Mouse (Mus musculus): ENCODE data around the gene Wdr75.

Gene Wdr75

DNA sequence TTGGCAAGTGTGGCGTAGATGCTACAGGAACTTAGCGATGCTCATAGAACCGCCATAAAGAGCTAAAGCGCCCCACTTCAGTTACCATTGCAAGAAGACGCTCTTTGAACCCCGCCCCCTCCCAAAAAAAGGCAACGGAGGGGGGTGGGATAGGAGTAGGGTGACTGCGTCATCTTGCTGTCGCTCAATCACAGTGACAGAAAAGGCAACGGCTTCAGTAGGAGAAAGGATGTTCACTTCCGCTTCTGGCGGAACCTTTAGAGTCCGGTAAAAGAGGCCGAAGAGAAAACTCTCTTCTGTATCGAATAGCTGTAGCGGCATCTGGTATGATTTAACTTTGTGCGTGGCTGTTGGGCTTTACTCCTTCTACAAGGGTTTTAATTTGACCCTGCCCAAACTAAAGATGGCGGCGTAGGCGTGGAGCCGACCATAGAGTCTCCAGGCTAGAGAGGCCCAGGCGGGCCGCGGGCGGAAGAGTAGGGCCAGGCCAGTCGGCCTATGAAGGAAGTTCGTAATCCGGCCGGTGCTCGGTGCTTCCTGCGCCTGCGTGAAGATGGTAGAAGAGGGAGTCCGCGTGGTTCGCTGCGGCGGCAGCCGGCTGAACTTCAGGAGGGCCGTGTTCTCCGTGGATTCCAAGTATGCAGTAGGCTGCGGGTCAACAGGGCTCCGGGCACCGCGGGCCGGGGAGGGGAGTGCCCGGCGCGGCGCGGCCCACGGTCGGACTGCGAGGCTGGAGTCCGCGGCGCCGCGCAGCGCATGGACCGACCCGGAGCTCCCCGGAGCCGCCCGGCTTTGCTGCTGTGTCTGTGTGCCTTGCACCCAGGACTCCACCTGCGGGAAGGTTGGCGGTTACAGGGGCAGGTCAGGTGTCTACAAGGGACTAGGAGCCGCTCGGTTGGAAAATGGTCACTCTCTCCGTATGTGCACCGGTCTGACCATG lies at the start of gene Wdr75:
TSS of gene Wdr75 (plus strand) at position 198 of the 940 bp plus-strand sequence.
- peak; percentile 93 for DNase-seq (ENCODE audit: low spot score)

- DNase-seq (ENCODE audit: low spot score) = no peak
Measured at GRCm38 (mm10) chr1:45755902-45756301, 39.1 kb upstream of the Wdr75 start.

DNA sequence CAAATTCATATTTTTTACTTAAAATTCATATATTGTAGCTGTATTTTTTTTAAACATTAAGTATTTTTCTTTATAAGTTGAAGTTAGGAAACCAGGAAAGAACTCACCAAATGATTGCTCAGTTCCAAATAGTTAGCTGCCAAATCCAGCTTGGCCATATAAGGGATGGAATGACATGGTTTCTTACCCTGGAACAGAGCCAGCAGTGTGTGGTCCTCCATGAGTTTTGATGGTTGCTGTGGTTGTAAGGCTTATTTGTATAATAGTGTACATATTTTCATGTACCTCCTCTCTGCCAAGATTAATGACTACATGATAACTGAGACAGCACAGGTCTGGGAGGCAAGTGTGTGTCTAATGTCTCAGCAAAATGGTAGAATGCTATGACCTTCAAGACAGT lies 38.3 kb upstream of the Wdr75 start:
- DNase-seq (ENCODE audit: low spot score) = no peak

DNA sequence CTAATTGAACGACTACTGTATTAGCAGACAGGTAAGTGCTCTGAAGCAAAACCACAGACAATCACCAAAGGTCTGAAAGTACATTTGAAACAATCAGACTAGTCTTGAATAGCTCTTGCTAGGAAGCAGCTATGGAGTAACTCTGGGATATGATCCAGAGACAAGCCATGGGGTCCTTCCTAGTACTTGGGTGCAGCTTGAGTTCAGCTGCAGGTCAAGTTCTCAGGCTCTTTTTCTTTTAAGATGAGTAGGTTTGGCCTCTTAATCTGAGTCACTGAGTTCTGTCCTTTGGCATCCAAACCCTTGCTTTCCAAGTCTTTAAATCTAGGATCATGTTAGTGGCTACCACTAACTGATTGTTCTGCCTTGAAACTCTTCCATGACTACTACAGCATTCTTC lies 37.0 kb upstream of the Wdr75 start:
- DNase-seq (ENCODE audit: low spot score) = no peak

DNA sequence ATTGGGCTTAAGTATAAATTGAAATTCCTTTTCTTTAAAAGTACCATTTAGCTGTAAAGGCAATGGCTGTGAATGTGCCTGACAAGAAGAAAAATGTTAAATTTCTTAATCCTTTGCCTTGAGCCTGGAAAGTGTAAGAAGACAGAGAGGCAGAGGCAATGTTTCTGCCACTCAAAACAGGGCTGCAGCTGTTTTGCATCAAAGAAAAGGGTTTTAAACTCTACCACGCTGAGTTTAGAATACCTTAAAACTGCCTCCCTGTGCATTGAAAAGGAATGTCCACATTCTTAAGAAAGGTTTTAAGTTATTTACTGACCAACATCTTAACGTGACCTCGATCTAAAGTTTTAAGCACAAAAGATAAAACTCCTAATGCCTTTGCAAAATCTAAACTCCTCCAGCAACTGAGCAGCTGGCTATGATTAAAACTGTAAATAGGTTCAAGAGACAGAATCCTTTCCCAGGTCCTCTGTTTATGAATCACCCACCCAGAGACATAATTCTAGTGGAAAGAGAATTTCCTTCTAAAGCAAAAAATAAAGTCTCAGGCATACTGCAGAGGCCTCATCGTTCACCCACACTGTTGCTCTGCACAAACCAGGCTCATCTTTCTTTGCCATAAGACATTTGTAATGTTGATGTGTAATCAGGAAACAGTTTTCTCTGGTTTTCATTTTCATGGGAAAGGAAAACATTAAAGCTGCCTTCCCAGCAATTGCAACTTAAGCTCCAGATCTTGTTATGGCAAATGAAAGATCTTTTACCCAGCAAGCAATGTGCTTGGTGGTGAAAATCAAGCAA lies 34.1 kb upstream of the Wdr75 start:
- DNase-seq (ENCODE audit: low spot score) = no peak

DNA sequence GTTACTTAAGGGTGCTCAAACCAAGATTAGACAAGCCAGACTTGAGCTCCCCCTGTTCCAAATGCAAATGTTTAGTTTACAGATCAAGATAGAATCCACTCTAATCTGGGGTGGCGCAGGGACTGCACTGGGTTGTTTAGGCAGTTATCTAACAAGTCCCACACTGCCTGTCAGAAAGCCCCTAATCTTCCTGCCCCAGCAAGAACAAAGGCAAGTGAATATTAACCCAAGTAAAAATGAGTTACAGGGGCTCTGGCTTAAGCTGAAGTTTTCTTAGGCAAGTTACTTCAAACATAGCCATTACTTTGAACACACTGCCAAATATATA lies 33.5 kb upstream of the Wdr75 start:
- no peak for DNase-seq (ENCODE audit: low spot score)

- DNase-seq (ENCODE audit: low spot score) = no peak
Measured at GRCm38 (mm10) chr1:45765678-45766077, 29.3 kb upstream of the Wdr75 start.

DNA sequence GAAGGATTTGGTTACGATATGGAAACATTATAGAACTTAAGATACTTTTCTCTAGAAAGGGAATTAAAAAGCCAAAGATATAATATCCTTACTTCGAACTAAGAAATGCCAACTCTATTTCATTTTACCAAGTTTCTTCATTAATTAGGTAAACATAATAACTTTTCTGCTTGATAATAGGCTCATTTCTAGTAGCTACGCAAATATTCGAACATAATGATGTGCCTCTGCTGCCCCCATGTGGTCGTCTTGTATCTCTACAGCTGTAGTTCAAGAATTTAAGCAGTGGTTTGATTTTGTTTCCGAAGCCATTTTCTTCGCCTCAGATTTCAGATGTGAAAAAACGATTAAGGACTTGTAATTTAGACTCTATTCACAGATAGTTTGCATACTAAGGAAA lies 28.8 kb upstream of the Wdr75 start:
- DNase-seq (ENCODE audit: low spot score) = no peak

GRCm38 (mm10) chr1:45767533-45767932 lies 27.4 kb upstream of the Wdr75 start:
- no peak for DNase-seq (ENCODE audit: low spot score)

GRCm38 (mm10) chr1:45769321-45769720 lies 25.6 kb upstream of the Wdr75 start:
- DNase-seq (ENCODE audit: low spot score) = no peak

DNA sequence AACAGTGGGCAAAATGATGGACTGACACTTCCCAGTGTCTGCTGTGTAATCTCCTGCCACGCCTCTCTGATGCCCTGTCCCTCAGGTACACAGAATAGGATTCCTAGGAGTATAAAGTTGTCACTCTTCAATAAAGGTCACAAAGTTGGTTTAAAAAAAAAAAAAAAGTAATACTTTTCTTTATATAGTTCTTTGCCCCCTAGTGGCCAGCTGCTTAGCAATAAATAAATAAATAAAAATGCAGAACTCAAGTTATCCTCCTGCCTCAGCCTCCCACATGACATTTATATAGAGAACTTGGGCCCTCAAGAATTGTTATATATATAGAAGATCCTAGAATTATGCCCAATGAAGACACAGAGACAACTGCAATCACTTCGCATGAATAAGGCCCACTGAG lies 24.9 kb upstream of the Wdr75 start:
- DNase-seq (ENCODE audit: low spot score) = no peak

- DNase-seq (ENCODE audit: low spot score) = no peak
Measured at GRCm38 (mm10) chr1:45780606-45781288, 14.2 kb upstream of the Wdr75 start.

- no peak for DNase-seq (ENCODE audit: low spot score)
Measured at GRCm38 (mm10) chr1:45816889-45817288, 21.9 kb downstream of the Wdr75 start.

GRCm38 (mm10) chr1:45818564-45818963 lies 23.6 kb downstream of the Wdr75 start:
- no peak for DNase-seq (ENCODE audit: low spot score)

- no peak for DNase-seq (ENCODE audit: low spot score)
Measured at GRCm38 (mm10) chr1:45824441-45824840, 29.5 kb downstream of the Wdr75 start.

DNA sequence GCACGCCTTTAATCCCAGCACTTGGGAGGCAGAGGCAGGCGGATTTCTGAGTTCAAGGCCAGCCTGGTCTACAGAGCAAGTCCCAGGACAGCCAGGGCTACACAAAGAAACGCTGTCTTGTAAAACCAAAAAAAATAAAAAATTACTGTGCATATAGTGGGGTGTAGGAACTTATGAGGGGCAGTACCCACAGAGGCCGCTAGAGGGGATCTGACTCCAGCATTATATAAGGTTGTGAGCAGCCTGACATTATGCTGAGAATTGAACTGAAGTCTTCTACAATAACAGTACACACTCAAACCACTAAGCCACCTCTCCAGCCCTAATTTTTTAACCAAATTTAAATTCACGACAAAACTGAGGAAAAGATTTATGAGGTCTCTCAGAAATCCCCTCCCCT lies 30.2 kb downstream of the Wdr75 start:
- peak; percentile 23 for DNase-seq (ENCODE audit: low spot score)

DNA sequence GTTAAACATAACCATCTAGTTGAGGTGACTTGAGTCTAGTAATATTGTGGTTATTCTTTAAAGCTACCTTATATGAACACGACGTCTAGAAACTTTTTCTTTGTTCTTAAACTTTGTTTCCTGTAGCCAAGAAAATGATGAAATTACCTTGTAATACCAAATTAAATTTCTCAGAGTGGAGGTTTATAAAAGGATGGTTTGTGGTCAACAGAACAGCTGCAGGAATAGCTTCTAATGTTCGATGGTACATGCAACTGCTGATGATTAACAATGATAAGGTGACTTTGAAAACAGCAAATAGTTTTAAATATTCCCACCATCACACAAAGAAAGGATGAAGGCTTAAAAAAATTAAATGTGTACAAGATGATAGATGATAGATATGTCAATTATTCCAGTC lies 30.7 kb downstream of the Wdr75 start:
- no peak for DNase-seq (ENCODE audit: low spot score)

DNA sequence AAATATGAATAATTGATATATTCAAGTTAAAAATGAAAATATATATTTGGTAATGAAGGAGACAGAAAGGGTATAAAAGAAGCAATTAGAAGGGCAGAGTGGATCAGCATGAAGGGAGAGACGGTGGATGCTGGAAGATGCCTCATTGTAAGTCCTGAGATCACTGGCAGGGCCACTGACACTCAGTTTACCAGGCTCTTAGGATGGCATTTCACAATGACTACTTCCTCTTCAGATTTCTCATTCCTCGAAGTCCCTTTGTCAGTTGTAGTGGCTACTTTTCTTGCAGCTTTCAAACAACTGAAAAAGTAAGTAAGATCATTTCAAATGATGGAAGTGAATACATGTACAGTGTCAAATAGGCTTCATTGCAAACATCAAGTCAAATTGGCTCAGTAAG lies 31.2 kb downstream of the Wdr75 start:
- DNase-seq (ENCODE audit: low spot score) = no peak

DNA sequence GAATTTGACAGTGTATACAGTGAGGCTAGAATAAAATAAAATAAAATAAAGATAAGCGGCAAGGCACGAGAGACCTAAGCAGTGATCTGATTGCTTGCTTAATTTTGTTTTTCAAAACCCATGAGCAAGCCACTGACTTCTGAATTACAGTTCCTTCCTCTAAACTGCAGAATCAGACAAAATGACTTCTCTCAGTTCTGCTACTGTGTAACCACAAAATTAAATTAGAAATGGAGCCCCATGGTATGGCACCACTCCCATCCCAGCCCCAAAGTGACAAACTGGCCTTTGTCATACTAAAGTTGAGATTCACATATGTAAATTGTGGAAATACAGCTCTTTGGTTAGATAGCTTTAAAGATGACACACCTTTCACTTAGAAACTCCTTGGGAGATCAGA lies 31.8 kb downstream of the Wdr75 start:
- no peak for DNase-seq (ENCODE audit: low spot score)

DNA sequence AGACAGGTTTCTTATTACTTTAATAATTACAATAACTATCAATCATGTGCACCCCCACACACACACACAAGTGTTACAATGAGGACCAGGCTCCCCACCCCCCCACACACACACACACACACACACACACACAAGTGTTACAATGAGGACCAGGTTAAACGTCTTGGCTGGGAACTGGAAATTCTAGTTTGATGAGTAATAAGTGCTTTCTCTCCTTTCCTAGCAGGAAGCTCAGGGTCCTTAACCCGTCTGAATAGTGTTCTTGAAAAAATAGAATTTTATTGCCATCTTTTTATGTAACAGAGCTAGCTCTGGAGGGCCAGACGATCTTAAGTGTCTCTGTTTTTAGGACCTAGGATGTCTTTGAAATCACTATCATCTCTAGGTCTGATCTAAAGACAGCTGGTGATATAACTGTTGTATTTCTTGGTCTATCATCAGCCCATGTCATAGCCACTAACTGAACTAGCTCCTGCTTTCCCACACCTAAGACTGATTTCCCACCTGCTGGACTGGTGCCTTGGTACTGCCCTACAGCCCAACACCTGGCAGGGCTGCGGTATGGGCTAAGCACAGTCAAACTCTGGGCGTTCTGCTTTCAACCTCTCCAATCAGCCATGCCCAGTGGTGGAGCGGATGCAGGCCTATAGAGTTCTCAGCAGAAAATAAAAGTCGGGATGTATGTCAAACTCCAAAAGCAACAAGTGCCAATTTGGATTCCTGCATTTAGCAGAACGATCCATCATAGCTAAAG lies 35.7 kb downstream of the Wdr75 start:
- no peak for DNase-seq (ENCODE audit: low spot score)

- no peak for DNase-seq (ENCODE audit: low spot score)
Measured at GRCm38 (mm10) chr1:45835362-45836063, 40.5 kb downstream of the Wdr75 start.

All from left cerebral cortex, adult 11 months (tissue).